Mouse (Mus musculus): Measurements from ENCODE around the gene Cryba4.
A peak's percentile ranks its signal among the peaks of the same experiment; 100 is the strongest.

Cryba4 gene

GRCm38 (mm10) chr5:112270764-112271541, 18.6 kb upstream of the Cryba4 start:
- DNase-seq (ENCODE audit: extremely low read depth, insufficient read length, low spot score) = no peak

DNA sequence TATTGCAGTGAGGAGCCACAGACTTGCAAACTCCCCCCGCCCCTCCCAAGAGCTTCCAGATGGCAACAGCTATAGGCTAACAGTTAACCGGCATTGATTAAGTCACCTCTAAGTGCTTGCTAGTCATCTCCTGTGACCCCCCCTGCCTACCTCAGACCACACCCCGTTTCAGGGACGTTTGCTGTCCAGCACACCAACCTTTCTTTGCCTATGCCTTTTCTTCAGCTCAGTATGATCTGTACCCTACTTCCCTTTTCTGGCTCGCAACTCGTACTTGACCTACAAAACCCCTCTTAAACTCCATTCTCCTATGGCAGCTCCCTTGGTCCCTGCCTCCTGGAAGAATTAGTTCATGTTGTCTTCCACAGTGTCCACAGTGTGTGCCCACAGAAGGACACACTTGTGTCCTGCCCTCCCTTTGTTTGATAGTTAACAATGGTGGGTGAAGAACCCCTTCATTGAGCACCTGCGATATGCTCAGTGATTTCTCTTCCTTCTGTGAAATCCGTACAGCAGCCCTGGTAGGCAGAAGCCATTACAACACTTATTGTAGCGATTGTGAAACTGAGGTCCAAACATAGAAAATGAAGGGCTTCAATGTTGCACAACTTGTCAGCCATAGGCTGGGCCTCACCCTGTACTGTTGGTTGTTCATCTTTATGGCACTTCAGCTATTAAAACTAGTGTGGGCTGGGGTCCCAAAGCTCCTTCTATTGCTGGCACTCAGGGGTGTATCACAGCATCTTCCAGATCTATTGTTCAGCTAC, 13.9 kb upstream of the Cryba4 start:
- DNase-seq (ENCODE audit: extremely low read depth, insufficient read length, low spot score) = no peak

- DNase-seq (ENCODE audit: extremely low read depth, insufficient read length, low spot score) = no peak
These were observed 13.2 kb upstream of the Cryba4 start for GRCm38 (mm10) chr5:112265515-112265914.

DNA sequence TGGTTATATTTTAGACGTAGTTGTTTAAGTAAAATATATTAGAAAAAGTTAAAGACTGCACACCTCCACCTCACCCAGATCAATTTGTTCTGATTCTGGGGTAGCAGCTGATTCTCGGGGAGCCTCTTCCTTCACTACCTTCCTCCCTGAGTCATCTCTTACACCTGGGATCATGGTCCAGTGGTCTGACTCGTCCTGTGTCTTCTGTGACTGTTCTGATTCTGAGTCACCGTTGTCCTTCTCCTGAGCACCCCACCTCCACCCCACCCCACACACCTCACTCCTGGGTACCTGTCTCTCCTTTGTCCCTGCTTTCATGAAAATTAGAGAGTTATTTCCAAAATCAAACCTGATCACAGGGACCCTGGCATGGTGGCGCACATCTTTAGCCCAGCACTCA, 12.8 kb upstream of the Cryba4 start:
- DNase-seq (ENCODE audit: extremely low read depth, insufficient read length, low spot score) = no peak

GRCm38 (mm10) chr5:112264099-112264498, 11.8 kb upstream of the Cryba4 start:
- peak; percentile 57 for DNase-seq (ENCODE audit: extremely low read depth, insufficient read length, low spot score)

GRCm38 (mm10) chr5:112260818-112261217, 8.5 kb upstream of the Cryba4 start:
- DNase-seq (ENCODE audit: extremely low read depth, insufficient read length, low spot score) = no peak

DNA sequence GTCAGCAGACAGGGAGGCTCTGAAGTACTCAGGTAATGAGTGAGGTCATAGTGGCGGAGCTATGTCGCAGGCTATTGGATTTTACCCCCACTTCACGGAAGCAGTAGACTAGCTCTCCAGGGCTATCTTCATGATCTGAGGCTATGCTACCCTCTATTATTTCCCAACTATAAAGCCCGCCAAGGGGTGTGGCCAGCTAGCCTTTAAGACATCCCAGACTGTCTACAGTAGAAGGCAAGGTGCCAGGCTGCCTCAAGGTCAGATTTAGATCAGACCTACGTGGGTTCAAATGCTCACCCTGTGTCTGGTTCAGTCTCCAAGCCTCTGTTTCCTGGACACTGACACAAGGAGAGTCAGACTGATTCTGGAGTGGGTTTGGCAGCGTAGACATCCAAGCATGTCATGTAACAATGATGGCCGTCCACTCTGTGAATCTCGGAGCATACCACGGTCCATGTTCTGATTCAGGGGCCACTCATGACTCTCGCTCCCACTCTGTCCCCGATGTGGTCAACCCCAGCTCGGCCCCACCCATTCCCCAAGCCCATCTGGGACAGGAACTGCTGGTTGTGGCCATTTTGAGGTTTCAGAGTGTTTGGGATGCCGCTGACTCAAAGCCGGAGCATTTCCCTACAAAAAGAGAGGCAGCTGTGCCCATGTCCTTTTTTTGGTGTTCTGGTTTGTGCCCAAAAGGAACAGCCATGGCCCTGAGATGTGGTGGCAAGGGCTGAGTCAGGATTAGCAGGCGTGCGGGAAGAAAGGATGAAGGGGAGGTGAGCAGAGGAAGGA, 7.7 kb upstream of the Cryba4 start:
- DNase-seq (ENCODE audit: extremely low read depth, insufficient read length, low spot score) = peak; percentile 89

- DNase-seq (ENCODE audit: extremely low read depth, insufficient read length, low spot score) = no peak
These were observed 5.6 kb upstream of the Cryba4 start for GRCm38 (mm10) chr5:112257896-112258295.

DNA sequence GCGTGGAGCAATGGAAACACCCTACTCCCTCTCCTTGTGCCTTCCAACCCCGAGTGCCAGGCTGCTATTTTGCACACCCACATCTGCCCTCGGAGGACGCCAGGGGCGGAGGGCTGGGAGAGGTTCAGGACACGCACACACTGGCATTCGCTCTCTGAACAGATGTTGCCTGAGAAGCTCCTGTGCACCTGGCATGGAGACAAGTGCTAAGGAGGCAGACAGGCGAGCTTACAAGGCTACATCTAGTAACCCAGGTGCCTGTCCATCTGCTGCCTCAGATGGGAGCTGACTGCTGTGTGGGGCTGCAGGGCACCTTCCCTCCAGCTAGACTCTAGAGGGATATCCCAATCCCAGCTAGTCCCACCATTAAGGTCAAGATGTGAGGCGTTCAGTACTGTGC, 4.1 kb upstream of the Cryba4 start:
- DNase-seq (ENCODE audit: extremely low read depth, insufficient read length, low spot score) = no peak

DNA sequence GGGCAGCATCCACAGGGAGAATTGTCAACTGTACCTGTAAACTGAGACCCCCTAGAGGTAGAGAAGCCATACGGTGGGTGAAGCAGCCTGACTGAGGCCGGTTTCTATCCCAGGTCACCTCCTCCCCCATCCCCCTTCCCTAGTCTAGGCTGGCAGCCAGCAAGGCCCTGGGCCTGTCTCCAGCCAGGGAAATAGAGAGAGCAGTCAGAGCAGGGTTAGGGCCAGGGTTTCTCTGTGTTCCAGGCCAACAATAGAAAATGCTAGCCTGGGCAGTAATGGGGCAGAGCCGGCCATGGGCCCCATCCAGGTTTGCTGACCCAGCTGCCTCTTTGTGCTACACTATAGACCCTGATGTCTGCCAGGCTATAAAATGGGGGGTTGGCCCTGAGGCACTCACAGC, 3.1 kb upstream of the Cryba4 start, which contains the start of gene Crybb1:
TSS of gene Crybb1 (plus strand) at position 390 of the 400 bp plus-strand sequence.
- peak; percentile 29 for DNase-seq (ENCODE audit: extremely low read depth, insufficient read length, low spot score)

DNA sequence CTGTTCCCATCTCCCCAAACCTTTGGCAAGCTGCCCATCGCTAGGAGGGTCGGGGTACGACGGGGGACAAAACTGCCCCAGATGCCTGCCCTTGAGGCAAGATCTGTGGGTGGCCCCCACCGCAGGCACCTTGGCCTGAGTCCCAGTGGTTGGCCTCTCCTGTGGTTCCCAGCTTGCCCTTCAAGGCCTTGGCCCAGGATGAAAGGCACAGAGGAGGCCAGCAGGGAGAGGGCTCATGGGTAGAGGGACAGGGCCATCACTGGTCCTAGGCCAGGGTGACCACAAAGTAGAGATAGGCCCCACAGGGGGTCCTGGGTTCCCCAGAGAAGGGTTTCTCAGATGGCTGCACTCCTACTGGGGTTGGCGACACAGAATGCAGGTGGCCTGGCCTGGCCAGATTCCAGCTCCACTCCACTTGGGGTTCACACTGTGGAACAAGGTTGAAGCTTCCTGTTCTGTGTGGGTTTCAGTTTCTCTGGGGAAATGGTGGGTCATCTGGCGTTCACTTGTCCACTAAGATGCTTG, 2.0 kb upstream of the Cryba4 start:
- peak; percentile 80 for DNase-seq (ENCODE audit: extremely low read depth, insufficient read length, low spot score)

DNA sequence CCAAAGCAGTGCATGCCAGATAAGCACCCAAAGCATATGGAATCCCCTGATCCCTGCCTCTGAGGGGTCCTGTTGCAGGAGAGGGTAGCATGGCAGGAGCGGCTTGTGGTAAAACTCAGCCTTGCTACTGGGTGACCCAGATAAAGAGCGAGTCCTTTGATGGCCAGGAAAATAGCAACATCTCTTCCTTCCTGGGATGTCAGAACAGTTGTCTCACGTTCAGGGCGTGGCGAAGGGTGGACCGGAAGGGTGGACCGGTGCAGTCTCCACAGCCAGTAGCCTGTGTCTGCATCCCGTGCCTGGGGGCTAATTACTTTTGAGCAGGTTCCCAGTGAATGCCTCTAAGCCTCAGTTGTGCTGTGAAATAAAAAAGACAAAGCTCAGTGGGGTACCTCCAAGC, 851 bp upstream of the Cryba4 start:
- no peak for DNase-seq (ENCODE audit: extremely low read depth, insufficient read length, low spot score)

DNA sequence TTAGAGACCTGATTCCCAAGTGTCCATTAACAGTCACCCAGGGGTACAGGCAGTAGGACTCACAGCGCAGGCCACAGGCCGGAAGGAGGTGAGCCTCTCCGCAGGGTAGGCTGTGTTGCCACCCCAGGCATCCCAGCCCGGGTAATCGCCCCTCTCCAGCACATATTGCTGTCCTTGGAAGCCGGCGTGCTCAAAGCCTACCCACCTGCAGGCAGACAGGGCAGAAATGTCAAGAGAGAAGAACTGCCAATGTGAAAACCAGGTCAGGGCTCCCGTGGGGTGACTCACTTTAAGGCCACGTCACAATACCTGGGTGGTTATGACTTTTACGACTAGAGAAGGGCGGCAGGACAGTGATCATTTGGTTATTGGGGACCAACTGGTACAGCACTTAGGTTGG, 3.2 kb downstream of the Cryba4 start:
- DNase-seq (ENCODE audit: extremely low read depth, insufficient read length, low spot score) = no peak

DNA sequence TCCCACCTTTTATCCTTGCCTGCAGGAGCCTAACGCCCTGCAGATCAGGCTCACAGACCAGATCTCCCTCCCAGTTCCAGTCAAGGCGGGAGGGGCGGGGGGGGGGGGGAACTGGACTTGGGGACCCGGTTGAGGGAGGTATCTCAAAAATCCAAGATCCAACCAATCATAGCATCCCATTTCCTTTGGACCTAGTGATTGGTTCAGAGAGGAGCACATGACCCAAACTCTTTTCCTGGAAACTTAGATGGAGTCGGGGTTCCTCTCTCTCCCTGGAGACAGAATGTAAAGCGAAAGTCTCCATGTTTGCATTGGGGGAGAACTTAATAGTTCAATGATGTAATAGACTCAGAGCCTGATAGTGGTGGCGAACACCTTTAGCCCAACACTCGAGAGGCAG, 4.9 kb downstream of the Cryba4 start:
- no peak for DNase-seq (ENCODE audit: extremely low read depth, insufficient read length, low spot score)

DNA sequence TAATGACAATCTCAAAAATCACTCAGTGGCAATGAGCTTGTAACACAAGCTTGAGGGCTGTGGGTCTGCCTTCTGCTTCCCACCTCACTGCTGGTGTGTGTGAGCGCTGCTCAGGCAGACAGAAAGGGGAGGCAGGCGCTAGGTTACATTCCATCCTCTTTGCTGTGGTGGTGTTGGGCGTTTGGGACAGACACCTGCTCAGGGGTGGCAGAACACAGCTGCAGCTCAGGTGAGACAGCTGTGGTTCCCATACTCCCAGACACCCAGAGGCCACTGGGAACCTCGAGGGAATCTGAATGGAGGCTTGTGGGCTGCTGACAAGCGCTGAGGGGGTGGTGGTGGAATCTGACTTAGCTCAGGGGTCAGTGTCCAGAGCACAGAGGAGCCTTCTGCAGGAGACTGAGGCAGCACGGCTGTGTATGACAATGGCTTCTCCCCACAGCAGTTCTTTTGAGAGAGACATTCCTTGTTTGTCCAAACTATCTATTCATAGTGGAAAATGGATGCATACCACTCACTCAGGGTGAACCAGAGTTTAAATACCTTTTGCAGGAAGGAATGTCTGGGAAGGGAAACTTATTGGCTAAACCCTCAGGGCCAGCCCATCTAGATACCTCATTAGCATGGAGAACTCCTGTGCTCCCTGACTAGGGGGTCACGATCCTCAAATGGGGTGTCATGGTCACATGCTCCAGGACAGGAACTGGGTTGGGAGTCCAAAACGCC, 7.3 kb downstream of the Cryba4 start:
- DNase-seq (ENCODE audit: extremely low read depth, insufficient read length, low spot score) = no peak

DNA sequence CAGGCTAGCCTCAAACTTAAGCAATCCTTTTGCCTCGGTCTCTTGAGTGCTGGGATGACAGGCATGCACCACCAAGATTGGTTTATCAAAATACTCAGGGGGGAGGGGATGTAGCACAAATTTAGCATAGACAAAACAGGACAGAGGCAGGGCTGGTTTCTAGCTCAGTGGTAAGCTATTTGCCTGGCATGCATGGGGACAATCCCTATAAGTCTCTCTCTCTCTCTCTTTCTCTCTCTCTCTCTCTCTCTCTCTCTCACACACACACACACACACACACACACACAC, 8.1 kb downstream of the Cryba4 start:
- DNase-seq (ENCODE audit: extremely low read depth, insufficient read length, low spot score) = no peak

DNA sequence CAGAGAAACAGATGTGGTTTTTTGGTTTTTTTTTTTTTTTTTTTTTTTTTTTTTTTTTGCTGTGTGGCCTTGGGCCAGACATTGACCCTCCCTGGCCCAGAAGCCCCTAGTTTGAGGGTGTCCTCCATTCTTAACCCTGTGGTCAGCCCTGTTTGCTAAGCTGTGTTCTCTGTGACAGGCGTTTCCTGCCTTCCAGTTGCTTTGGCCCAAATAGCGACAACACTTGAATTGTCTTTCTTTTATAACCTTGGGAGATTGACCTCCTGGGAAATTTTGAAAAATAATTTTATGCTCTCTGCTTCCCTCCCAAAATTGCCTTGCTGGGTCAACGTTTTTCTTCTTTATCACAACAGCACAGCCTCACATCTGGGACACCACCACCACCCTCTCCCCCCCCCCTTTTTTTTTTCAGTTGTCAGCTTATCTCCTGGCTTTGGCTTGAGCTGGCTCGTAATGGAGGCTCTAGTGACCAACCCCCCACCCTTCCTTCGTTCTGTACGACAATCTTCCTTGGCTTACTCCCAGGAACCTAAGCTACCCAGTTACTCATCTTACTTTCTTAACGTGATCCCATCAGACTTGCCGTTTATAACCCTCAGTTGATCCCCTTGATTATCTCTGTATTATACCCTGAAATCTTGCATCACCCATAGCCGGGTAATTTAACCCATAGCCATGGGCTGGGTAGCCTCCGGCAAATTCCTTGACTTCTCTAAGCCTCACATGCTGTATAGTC, 8.6 kb downstream of the Cryba4 start:
- DNase-seq (ENCODE audit: extremely low read depth, insufficient read length, low spot score) = no peak

DNA sequence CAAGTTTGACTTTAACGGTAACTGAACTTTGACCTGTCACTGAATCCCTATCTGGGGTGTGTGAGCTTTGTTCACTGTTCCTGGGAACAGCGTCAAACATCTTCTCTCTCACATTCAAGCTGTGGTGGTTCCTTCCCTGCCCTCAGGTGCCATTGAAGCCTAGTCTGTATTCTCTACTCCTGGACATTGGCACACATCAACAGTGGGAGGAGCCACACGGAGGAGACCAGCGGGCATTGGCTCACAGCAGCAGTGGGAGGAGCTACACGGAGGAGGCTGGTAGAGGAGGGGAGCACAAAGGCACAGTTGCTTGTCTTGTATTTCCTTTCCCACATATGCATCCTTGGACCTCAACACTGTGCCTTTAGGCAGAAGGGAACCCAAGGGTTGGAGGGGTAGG, 9.3 kb downstream of the Cryba4 start:
- DNase-seq (ENCODE audit: extremely low read depth, insufficient read length, low spot score) = no peak

DNA sequence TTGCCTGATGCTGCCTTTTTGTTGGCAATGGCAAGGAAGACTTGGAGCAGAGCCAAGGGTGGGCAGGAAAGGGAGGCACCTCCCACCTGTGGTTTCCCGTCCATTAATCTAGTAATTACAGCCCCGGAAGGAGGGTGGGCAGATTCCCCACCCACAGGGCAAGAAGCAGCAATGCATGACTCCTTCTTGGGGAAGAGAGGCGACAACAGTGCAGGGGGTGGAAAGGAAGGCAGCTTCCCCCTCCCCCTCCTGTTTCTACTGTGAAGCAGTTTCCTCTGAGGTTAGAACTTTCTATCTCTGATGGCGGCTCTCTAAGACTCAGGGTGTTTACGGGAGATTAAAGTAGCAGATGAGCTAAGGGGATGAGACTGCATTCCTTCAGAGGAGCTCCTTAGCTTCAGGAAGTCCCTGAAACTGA, 9.9 kb downstream of the Cryba4 start:
- no peak for DNase-seq (ENCODE audit: extremely low read depth, insufficient read length, low spot score)

DNA sequence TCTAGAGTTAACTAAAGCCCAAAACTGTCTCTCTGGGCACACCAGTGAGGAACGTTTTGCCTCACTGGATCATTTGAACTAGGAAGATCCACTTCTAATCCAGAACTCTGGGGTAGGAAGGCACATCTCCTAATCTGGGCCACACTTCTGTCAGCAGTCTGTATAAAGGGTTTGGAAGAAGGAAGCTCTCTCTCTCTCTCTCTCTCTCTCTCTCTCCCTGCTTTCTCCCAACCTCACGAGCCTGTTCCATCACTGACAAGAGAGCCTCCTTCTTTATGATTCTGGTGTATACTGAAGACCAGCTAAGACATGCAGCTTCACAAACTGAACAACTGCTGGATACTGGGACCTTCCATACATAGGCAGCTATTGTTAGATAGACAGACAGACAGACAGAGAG, 10.5 kb downstream of the Cryba4 start:
- no peak for DNase-seq (ENCODE audit: extremely low read depth, insufficient read length, low spot score)

Measured in 3134 (cell line).